Mouse (Mus musculus) v-Abl transformed pro-B cells (cell line): ENCODE data around the gene Adora1.

Experiments used
- in situ Hi-C, 2 experiments: fragments of 400-800 bp; cut with MboI; formaldehyde crosslinking; loops; one replicate each; pipeline ENCODE4 v1.15.1; 2025; ENCODE audit not compliant: unreplicated experiment in 2 of 2

Gene Adora1

DNA sequence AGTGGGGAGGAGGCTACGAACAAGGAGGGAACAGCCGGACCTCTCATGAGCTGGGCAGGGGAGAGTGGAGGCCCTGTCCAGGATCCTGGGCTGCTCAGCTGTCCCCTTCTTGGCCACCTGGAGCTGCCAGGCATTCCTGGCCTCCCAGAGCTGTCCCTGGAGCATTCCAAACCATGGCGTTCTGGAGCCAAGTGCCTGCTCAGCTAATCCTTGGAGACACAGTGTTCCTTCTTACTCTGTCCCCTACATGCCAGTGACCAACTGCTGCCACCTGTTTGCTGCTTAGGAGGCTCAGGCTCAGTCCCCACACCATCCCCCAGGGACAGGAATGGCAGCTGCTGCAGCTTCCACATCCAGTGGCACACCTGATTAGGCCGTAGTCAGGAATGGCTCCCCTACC, 39.3 kb downstream of the Adora1 start:
- in situ Hi-C loops: loop anchor here in 1 of 2 experiments (10.0 kb wide), 1 partner anchor 109 kb away; no protein-coding TSS in a partner anchor

DNA sequence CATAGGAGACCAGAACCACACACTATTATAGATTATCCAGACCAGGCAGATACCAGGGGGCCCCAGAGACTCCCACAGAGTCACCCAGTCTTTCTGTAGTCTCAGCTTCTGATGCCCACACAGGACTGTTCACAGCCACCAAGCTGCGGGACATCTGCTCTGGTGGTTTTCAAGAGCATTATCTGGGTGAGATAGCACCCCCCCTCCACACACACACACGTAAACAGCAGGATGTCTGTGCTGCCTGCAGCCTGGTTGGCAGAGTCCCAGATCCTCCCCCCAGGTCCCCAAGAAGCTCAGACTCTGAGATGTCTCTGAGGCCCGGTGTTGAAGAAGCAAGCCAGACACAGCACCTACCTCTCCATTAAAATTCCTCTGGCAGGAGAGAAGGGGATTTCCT, 39.7 kb downstream of the Adora1 start:
- in situ Hi-C loops: loop anchor here in 1 of 2 experiments (10.0 kb wide), 1 partner anchor 109 kb away; no protein-coding TSS in a partner anchor

DNA sequence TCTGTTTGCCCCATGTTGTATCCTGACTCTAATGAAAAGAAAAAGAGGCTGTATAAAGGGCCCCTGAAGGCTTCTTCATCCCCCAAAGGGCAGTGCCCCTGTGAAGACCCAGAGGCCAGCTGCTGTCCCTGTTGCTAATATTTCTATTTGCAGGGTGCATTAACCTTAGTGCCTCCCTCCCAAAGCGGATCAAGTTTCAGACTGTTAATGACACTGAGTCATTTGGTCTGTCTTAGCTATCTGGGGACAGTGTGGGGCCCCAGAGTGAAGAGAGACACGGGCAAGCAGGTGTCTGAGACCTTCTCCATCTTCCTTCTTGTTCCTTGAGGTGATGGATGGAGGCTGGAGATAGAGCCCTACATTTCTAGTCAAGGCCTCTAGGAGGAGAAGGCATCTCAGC, 40.1 kb downstream of the Adora1 start:
- in situ Hi-C loops: loop anchor here in 1 of 2 experiments (10.0 kb wide), 1 partner anchor 110 kb away; no protein-coding TSS in a partner anchor

GRCm38 (mm10) chr1:134194298-134195022, 40.8 kb downstream of the Adora1 start:
- in situ Hi-C loops: loop anchor here in 1 of 2 experiments (10.0 kb wide), 1 partner anchor 110 kb away; no protein-coding TSS in a partner anchor

GRCm38 (mm10) chr1:134193674-134194197, 41.5 kb downstream of the Adora1 start:
- in situ Hi-C loops: loop anchor here in 1 of 2 experiments (10.0 kb wide), 1 partner anchor 111 kb away; no protein-coding TSS in a partner anchor

DNA sequence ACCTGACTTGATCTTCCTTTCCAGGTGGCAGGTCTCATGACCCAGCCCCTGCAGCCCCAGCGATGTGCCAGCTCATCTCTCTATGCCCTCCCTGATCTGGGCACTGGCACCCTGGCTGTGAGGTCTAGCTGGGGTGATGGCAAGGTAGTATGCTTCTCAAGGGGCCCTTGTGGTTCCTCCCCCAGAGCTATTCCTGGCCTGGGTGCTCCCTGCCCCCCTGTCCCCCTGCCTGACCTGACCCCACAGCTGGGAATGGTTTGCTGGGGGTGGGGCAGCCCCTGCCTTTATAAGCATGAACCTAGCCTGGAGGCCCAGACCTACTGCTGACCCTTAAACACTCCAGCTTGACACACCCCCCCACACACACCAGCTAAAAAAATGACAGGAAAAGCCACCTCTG, 42.1 kb downstream of the Adora1 start, which contains the start of gene Mybph:
Gene Mybph (plus strand): TSS at position 323 of the 400 bp plus-strand sequence.
- in situ Hi-C loops: loop anchor here in 1 of 2 experiments (10.0 kb wide), 1 partner anchor 112 kb away; no protein-coding TSS in a partner anchor

DNA sequence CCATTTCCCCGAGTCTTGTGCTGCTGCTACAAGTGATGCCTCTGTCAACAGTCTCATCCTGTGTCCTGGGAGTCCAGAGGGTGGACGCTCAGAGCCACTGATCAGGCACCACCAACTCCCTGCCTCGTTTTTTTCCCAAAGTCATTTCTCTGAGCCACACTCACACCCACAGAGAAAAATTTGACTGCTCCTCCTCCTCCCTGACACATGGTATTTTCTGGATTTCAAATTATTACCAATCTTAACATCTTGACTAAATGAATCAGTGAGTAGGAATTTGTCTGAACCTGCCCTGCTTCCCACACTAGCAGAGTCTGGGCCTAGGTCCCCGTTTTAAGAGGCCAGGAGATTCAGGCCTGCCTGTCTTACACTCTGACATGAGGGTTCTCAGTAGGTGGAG, 43.2 kb downstream of the Adora1 start:
- in situ Hi-C loops: loop anchor here in 1 of 2 experiments (10.0 kb wide), 1 partner anchor 113 kb away; no protein-coding TSS in a partner anchor

GRCm38 (mm10) chr1:134191192-134191591, 44.0 kb downstream of the Adora1 start:
- in situ Hi-C loops: loop anchor here in 1 of 2 experiments (10.0 kb wide), 1 partner anchor 114 kb away; no protein-coding TSS in a partner anchor

DNA sequence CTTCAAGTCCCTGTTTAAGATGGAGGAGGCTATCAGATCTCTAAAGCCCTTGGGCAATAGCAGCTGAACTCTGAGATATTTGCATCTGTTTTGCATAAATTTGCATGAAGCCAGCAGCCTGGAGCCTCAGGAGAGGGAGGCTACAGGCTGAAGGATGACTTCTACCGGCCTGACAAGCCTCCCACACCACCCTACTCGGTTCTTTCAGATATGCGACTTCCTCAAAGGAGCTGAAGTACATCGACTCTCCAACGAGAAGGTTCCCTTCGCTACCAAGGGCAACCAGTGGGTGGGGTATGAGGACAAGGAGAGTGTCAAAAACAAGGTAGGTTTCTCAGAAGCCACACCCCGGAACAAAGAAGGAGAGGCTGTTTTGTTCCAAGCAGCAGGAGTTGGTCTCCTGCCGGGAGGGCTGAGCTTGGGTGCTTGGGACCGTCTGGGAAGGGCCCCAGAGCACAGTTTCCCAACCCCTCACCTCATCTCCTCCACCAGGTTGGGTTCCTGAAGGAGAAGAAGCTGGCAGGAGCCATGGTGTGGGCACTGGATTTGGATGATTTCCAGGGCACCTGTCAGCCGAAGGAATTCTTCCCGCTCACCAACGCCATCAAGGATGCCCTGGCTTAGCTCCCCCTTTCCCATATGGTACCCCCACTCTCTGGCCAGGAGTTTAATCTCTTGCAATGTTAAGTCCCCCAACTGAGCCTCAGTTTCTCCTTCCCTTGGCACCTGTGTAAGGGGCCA, 46.1 kb downstream of the Adora1 start:
- in situ Hi-C loops: no loop called here

DNA sequence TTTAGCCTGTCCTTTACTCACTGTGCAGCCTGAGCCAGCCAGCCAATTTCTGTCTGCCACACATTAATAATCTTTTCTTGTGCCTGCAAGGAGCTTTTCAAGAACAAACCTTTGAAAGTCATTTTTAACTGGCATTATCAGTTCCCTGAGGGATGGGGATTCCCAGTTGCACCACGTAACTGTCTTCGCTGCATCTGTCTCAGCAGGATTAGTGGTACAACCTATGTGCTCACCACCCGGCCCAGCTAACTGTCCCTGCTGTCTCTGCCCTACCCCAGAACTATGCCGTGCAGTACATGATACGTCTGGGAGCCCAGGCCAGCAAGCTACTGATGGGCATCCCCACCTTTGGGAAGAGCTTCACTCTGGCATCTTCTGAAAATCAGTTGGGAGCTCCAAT, 47.0 kb downstream of the Adora1 start:
- in situ Hi-C loops: no loop called here

DNA sequence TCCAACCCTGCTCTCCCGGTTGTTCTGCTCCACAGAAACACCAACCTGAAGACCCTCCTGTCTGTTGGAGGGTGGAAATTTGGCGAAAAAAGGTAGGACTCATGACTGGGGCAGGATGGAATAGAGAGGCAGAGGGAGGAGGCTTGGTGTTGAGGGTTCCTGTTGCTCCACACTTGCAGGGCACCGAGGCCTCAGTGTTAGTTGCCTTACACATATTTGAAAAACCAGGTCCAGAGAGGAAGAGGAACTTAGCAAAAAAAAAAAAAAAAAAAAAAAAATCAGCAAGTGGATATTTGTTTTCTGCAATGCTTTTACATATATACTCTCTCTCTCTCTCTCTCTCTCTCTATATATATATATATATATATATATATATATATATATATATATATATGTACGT, 51.1 kb downstream of the Adora1 start:
- in situ Hi-C loops: no loop called here

DNA sequence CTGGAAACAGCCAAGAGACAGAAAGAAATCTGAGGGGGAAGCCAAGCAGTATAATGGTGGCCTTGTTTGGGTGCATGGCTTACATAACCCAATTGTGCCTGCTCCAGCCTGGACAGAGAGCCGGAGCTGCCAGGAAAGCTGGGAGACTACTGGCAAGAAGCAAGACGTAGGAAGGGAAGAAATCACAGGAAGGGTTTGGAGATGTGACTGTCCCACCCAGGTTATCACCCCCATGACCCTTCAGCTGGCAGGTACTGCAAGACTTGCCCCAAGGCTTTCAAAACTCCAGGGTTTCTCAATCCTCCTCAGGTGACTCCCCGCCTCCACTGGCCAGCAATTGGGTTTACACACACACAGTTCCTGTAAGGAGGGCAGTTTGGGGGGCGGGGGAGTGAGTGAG, 53.2 kb downstream of the Adora1 start, which contains the start of gene Chil1:
Gene Chil1 (plus strand): TSS at position 152 of the 400 bp plus-strand sequence.
- in situ Hi-C loops: no loop called here

DNA sequence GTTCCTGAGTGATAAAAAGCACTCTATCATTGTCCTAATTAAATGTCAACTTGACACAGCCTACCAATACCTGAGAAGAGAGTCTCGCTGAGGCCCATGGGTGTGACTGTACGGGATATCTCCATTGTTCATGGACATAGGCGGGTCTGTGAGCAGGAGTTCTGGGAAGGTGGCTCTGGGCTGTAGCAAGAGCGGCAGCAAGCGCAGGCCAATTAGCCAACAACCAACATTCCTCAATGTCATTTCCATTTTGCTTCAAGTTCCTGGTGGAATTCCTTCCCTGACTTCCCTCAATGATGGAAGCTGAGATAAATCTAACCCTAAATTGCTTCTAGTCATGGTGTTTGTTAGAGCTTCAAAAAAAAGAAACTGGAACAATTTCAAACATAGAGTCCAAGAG, 57.3 kb downstream of the Adora1 start:
- in situ Hi-C loops: no loop called here

- in situ Hi-C loops: loop anchor here in 1 of 2 experiments (25.0 kb wide), 1 partner anchor 439 kb away; no protein-coding TSS in a partner anchor
Observed at GRCm38 (mm10) chr1:134173081-134173480, 62.1 kb downstream of the Adora1 start.

GRCm38 (mm10) chr1:134168985-134169697, 66.1 kb downstream of the Adora1 start:
- in situ Hi-C loops: loop anchor here in 1 of 2 experiments (25.0 kb wide), 1 partner anchor 443 kb away; no protein-coding TSS in a partner anchor

DNA sequence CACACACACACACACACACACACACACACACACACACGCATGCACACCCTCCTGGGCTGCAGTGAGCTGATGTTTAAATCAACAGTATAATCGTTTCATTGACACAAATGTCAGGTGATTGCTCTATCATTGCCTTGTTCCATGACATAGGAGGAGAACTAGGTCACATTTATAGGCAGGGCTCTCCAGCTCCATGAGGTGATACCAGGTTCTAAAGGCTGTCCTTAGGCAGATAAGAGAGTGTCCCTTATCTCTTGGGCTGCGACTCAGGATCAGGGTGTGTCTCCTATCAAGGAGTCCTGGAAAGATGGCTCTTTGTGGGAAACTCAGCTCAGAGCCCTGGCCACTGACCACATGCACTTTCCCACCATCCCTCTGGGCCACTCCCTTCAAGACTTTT, 66.7 kb downstream of the Adora1 start:
- in situ Hi-C loops: loop anchor here in 1 of 2 experiments (25.0 kb wide), 1 partner anchor 444 kb away; no protein-coding TSS in a partner anchor

DNA sequence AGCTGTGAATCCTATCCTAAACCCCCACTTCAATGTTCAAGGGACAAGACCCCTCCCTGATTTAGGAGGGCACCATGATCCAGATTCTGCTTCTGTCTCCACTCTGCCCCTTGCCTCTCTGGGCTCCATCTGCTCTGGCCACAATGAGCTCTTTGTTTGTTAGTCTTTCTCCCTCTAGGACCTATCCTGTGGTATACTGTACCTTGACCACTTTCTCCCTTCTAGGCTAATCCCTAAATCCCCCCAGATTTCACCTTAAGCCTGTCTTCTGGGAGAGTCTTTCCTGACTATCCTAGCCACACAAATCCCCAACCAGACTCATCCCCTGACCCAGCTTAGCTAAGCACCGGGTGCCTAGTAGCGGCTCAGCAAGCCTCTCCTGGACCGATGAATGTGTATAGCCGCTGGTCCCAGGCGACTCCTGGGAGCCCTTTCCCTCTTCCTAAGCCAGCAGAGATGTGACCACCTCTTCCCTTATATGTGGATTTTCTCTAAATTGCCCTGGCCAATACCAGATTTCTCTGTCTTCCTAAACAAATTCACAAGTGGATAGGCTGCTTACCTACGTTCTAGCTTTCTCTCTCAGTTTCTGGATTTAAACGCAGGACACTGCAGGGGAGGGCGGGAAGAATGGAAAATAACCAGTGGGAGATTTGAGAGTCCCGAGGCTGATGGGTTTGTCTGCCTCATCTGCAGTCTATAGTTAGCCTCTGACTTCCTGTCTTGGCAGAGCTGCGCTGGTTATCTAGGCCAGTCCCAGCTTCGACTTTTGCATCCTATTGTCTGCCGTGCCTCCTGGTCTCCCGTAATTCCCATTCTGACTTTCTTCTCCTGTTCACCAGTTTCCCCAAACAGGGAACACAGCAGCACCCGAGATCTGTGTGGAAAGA, 67.6 kb downstream of the Adora1 start:
- in situ Hi-C loops: loop anchor here in 1 of 2 experiments (25.0 kb wide), 1 partner anchor 445 kb away; no protein-coding TSS in a partner anchor

DNA sequence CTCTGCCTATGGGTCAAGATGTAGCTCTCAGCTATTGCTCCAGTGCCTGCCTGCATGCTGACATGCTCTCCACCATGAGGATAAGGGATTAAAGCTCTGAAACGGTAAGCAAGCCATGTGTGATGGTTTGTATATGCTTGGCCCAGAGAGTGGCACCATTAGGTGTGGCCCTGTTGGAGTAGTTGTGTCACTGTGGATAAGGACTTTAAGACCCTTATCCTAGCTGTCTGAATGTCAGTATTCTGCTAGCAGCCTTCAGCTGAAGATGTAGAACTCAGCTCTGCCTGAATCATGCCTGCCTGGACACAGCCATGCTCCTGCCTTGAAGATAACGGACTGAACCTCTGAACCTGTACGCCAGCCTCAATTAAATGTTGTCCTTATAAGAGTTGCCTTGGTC, 68.7 kb downstream of the Adora1 start:
- in situ Hi-C loops: loop anchor here in 1 of 2 experiments (25.0 kb wide), 1 partner anchor 446 kb away; no protein-coding TSS in a partner anchor

DNA sequence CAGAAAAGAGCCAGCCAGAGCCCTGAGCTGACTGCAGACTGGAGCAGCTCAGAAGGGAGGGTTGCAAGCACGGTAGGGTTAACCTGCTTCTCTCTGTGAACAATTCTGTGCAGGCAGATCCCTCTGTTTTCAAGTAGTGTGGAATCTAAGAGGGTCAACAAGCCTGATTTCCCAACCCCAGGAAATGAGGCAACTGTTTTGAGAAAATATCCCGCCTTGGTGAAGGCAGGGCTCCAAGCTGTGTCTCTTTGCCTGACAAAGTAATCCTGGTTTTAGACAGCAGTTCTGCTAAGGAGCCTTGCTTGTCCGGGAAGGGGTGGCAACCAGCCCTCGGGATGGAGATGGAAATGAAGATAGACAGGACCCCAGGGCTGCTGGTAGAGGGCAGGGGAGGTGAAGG, 70.8 kb downstream of the Adora1 start:
- in situ Hi-C loops: loop anchor here in 1 of 2 experiments (25.0 kb wide), 1 partner anchor 448 kb away; no protein-coding TSS in a partner anchor
